Comparison of ENCODE assay signal across 18 mouse cellular contexts in the genomic region with DNA sequence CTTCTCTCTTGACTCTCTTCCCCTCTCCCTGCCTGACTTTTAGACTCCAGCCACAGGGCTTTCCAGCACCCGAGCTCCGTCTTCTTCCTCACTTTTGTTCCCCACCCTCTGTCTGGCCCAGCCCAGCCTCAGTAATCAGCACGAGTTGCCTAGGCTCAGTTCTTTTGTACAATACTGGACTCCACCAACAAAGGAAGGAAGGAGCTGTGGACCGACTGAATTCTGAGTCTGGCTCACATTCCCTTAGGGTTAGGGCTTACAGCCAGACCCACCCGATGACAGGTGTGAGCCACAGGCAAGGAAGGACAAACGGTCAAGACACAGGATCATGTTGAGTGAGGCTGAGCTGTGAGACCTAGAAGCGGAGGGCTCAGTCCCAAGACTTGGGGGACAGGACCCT. TPM values are rescaled to one million over a fixed set of nuclear protein-coding genes. Genes with fewer than 3 reads are reported as not detected.
DNase-seq lines count a peak whose midpoint lies in the region; ATAC-seq and TF ChIP-seq lines count a peak whose summit lies in the region.
"Had no signal": no experiment of that assay in that cellular context is flagged by ENCODE, and none has a peak within 500 bp of the region (broad histone marks: within the 10 kb centered on the region; RNA-seq: fewer than 3 reads in every experiment).

No protein-coding gene starts in this region.

- peak; percentile 90; the same call in 1 of the 2 replicates for TF ChIP-seq EP300 in ES-Bruce4 (IDR thresholded peaks at IDR 0.05; ENCODE audit: insufficient read depth, low read depth, low read length)

- ATAC-seq in hindbrain, embryonic 15.5 days (ENCODE audit: low FRiP score, low read depth) = peak; percentile 55
- ATAC-seq in hindbrain, embryonic 16.5 days = no peak
- ATAC-seq in limb, embryonic 15.5 days (ENCODE audit: insufficient number of reproducible peaks, low FRiP score, low TSS enrichment, low read depth) = 0 out of 2 replicates have a peak, but pooled peaks have one; percentile 36
- ATAC-seq in neural tube, embryonic 15.5 days (ENCODE audit: low FRiP score) = no peak
- ATAC-seq: forebrain, embryonic 13.5 days; midbrain, embryonic 15.5 days had no signal

- H3K9me3 ChIP-seq in hindbrain, embryonic 15.5 days = no peaks in the 10 kb centered on the region
- no peaks in the 10 kb centered on the region for H3K9me3 ChIP-seq in hindbrain, embryonic 16.5 days (ENCODE audit: control insufficient read depth, low read length)
- H3K9me3 ChIP-seq in E14TG2a.4 (ENCODE audit: low read length) (no peaks in the 10 kb centered on the region), ES-Bruce4 (replicated peaks; ENCODE audit: control insufficient read depth, insufficient read depth, low read length, poor library complexity, severe bottlenecking) (no peaks in the 10 kb centered on the region)
- H3K9me3 ChIP-seq in limb, embryonic 15.5 days = no peaks in the 10 kb centered on the region
- H3K9me3 ChIP-seq in neural tube, embryonic 15.5 days (replicated peaks) = no peaks in the 10 kb centered on the region
- H3K9me3 ChIP-seq: forebrain, embryonic 13.5 days; liver, embryonic 12.5 days; lung, embryonic 15.5 days; midbrain, embryonic 15.5 days had no signal

- no peak overlapping the region for H3K4me3 ChIP-seq in hindbrain, embryonic 15.5 days
- H3K4me3 ChIP-seq in hindbrain, embryonic 16.5 days (ENCODE audit: low read length) = no peak overlapping the region
- peak overlapping the region; percentile 54 for H3K4me3 ChIP-seq in E14TG2a.4 (replicated peaks; ENCODE audit: low read length)
- H3K4me3 ChIP-seq in ES-Bruce4 (ENCODE audit: low read depth, low read length) = peak overlapping the region; percentile 13
- H3K4me3 ChIP-seq in limb, embryonic 15.5 days = no peak overlapping the region
- H3K4me3 ChIP-seq in neural tube, embryonic 15.5 days (replicated peaks) = no peak overlapping the region
- H3K4me3 ChIP-seq: forebrain, embryonic 13.5 days; left cerebral cortex, adult 2 months; liver, embryonic 12.5 days; lung, embryonic 15.5 days; midbrain, embryonic 15.5 days had no signal

- no peak for DNase-seq in embryo, embryonic 10.5 days (ENCODE audit: low spot score)
- DNase-seq: cerebellum, adult 8-10 months; gastrocnemius, postnatal 10 days; heart, adult 11 months; layer of hippocampus, adult 9-11 months; right cerebral cortex, postnatal 4 days had no signal

- no peaks in the 10 kb centered on the region; the same call in 1 of the 2 replicates for H3K27me3 ChIP-seq in hindbrain, embryonic 15.5 days
- no peaks in the 10 kb centered on the region for H3K27me3 ChIP-seq in hindbrain, embryonic 16.5 days (replicated peaks; ENCODE audit: control insufficient read depth, insufficient read depth, low read length)
- H3K27me3 ChIP-seq in E14TG2a.4 (ENCODE audit: insufficient read depth, low read length) = peaks cover 13% of the 10 kb centered on the region
- no peaks in the 10 kb centered on the region for H3K27me3 ChIP-seq in ES-Bruce4 (ENCODE audit: control insufficient read depth, insufficient read depth, low read length, poor library complexity, severe bottlenecking)
- H3K27me3 ChIP-seq in limb, embryonic 15.5 days = no peaks in the 10 kb centered on the region
- H3K27me3 ChIP-seq in neural tube, embryonic 15.5 days (replicated peaks) = no peaks in the 10 kb centered on the region

- no peaks in the 10 kb centered on the region for H3K36me3 ChIP-seq in hindbrain, embryonic 15.5 days
- H3K36me3 ChIP-seq in hindbrain, embryonic 16.5 days (ENCODE audit: control insufficient read depth, insufficient read depth, low read length) = no peaks in the 10 kb centered on the region
- H3K36me3 ChIP-seq in E14TG2a.4 (ENCODE audit: insufficient read depth, low read length) (no peaks in the 10 kb centered on the region), ES-Bruce4 (ENCODE audit: control insufficient read depth, insufficient read depth, low read length, poor library complexity, severe bottlenecking) (no peaks in the 10 kb centered on the region)
- H3K36me3 ChIP-seq in limb, embryonic 15.5 days = no peaks in the 10 kb centered on the region
- no peaks in the 10 kb centered on the region for H3K36me3 ChIP-seq in neural tube, embryonic 15.5 days
- H3K36me3 ChIP-seq: liver, embryonic 12.5 days; lung, embryonic 15.5 days; midbrain, embryonic 15.5 days had no signal

- no peak for TF ChIP-seq POLR2A in ES-Bruce4 (IDR thresholded peaks at IDR 0.05; ENCODE audit: insufficient read depth, low read length)

- H3K4me2 ChIP-seq in hindbrain, embryonic 15.5 days = no peak overlapping the region
- no peak overlapping the region for H3K4me2 ChIP-seq in hindbrain, embryonic 16.5 days (ENCODE audit: low read length)
- H3K4me2 ChIP-seq in limb, embryonic 15.5 days = no peak overlapping the region
- no peak overlapping the region for H3K4me2 ChIP-seq in neural tube, embryonic 15.5 days
- H3K4me2 ChIP-seq: forebrain, embryonic 13.5 days; liver, embryonic 12.5 days; lung, embryonic 15.5 days; midbrain, embryonic 15.5 days had no signal

- 18% methylated on average over 7 of the region's 7 CpGs for WGBS in hindbrain, embryonic 15.5 days
- 28% methylated on average over 7 of the region's 7 CpGs for WGBS in hindbrain, embryonic 16.5 days
- WGBS in limb, embryonic 15.5 days = 41% methylated on average over 7 of the region's 7 CpGs
- 31% methylated on average over 7 of the region's 7 CpGs for WGBS in neural tube, embryonic 15.5 days

- H3K9ac ChIP-seq in hindbrain, embryonic 15.5 days = no peak overlapping the region
- H3K9ac ChIP-seq in hindbrain, embryonic 16.5 days (ENCODE audit: low read depth, low read length) = no peak overlapping the region
- H3K9ac ChIP-seq in ES-Bruce4 (ENCODE audit: low read depth, poor library complexity, severe bottlenecking) = peak overlapping the region; percentile 56
- H3K9ac ChIP-seq in limb, embryonic 15.5 days = no peak overlapping the region
- H3K9ac ChIP-seq in neural tube, embryonic 15.5 days (replicated peaks) = no peak overlapping the region
- H3K9ac ChIP-seq: forebrain, embryonic 13.5 days; liver, embryonic 12.5 days; lung, embryonic 15.5 days; midbrain, embryonic 15.5 days had no signal

- TF ChIP-seq CTCF in E14TG2a.4 (conservative IDR thresholded peaks at IDR 0.05; ENCODE audit: low read length) (no peak), ES-Bruce4 (IDR thresholded peaks at IDR 0.05; ENCODE audit: low read depth, low read length) (no peak)

- no peak overlapping the region for H3K27ac ChIP-seq in hindbrain, embryonic 15.5 days (replicated peaks)
- no peak overlapping the region for H3K27ac ChIP-seq in hindbrain, embryonic 16.5 days (ENCODE audit: low read depth, low read length)
- peak overlapping the region; percentile 95 for H3K27ac ChIP-seq in ES-Bruce4 (ENCODE audit: insufficient read depth, low read length)
- no peak overlapping the region for H3K27ac ChIP-seq in limb, embryonic 15.5 days
- H3K27ac ChIP-seq in neural tube, embryonic 15.5 days (replicated peaks) = no peak overlapping the region
- H3K27ac ChIP-seq: forebrain, embryonic 13.5 days; left cerebral cortex, adult 2 months; liver, embryonic 12.5 days; lung, embryonic 15.5 days; macrophage; midbrain, embryonic 15.5 days had no signal

- peaks cover 28% of the 10 kb centered on the region for H3K4me1 ChIP-seq in hindbrain, embryonic 15.5 days (replicated peaks)
- H3K4me1 ChIP-seq in hindbrain, embryonic 16.5 days (ENCODE audit: control insufficient read depth, insufficient read depth, low read depth, low read length) = peaks cover 14% of the 10 kb centered on the region
- H3K4me1 ChIP-seq in E14TG2a.4 (replicated peaks; ENCODE audit: low read depth, low read length) (peaks cover 68% of the 10 kb centered on the region), ES-Bruce4 (ENCODE audit: control insufficient read depth, insufficient read depth, low read length) (peaks cover 12% of the 10 kb centered on the region)
- peaks cover 22% of the 10 kb centered on the region for H3K4me1 ChIP-seq in limb, embryonic 15.5 days
- H3K4me1 ChIP-seq in neural tube, embryonic 15.5 days = peaks cover 30% of the 10 kb centered on the region

RNA-seq across cellular contexts. Expression of gene Hs3st3b1, which starts 34.7 kb away (rescaled TPM):
- 6.5 and 7.0 TPM in 2 replicates for polyA plus RNA-seq in hindbrain, embryonic 15.5 days (2015; fragmentation: Nextera tagmentation; extraction: Ambion mirVana)
- 4.8 and 5.6 TPM in 2 replicates for polyA plus RNA-seq in hindbrain, embryonic 16.5 days (2015; fragmentation: Nextera tagmentation; extraction: Ambion mirVana)
- polyA plus RNA-seq in ES-Bruce4 (2011; ENCODE audit: insufficient read depth, insufficient read length, low read depth, missing spikeins) = 8.4 and 9.6 TPM in 2 replicates
- 13.4 and 16.6 TPM in 2 replicates for polyA plus RNA-seq in limb, embryonic 15.5 days (2015; fragmentation: Nextera tagmentation; extraction: Ambion mirVana)
- polyA plus RNA-seq in neural tube, embryonic 15.5 days (2015; fragmentation: Nextera tagmentation; extraction: Ambion mirVana) = 7.0 and 7.1 TPM in 2 replicates

Comparison
In these comparisons a context has a peak if more than half of its experiments do, and no peak if none do; other contexts are left out.
1. ATAC-seq: peak in hindbrain, embryonic 15.5 days (single experiment) and limb, embryonic 15.5 days (single experiment); none in hindbrain, embryonic 16.5 days (single experiment) and neural tube, embryonic 15.5 days (single experiment).
2. H3K4me3 ChIP-seq: peak in E14TG2a.4 (single experiment) and ES-Bruce4 (single experiment); none in hindbrain, embryonic 15.5 days (single experiment), hindbrain, embryonic 16.5 days (single experiment), limb, embryonic 15.5 days (single experiment) and neural tube, embryonic 15.5 days (single experiment).